9 mouse cellular contexts compared by ENCODE assay signal in the genomic region with DNA sequence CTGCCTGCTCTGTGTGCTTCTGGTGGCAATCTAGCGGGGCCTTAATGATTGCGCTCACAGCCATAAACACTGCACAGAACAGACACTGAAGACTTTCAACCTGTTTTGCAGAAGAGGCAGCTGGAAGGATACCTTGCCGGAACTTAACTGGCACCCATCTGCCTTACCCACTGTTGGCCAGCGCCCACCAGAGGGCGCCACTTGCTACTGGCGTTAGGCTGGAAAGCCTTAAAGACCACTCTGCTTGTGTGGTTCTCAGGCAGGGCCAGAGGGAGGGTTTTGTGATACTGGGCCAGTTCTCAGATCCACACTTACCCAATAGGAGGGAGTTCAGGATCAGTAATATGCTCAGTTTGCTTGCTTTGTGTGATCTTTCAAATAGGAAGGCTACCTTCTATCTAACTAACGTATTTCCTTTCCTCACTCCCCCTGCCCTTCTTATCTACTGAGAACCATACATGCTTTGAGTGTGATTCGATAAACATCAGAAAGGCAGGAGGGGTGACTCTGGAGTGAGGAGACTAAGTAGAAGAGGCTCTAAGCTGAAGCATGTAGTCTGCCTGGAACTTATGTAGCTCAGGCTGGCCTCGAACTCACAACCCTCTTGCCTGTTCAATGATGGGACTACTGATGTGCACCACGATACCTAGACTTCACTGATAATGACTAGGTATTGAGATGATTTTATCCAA.
DNase-seq lines count a peak whose midpoint lies in the region; ATAC-seq and TF ChIP-seq lines count a peak whose summit lies in the region.
"Had no signal": no experiment of that assay in that cellular context is flagged by ENCODE, and none has a peak within 500 bp of the region (broad histone marks: within the 10 kb centered on the region; RNA-seq: fewer than 3 reads in every experiment).

No protein-coding gene starts in this region.

- TF ChIP-seq CTCF in Patski (IDR thresholded peaks at IDR 0.05) = peak; percentile 86

- no peaks in the 10 kb centered on the region for H3K36me3 ChIP-seq in heart, embryonic 10.5 days
- H3K36me3 ChIP-seq: limb, embryonic 12.5 days had no signal

- H3K4me1 ChIP-seq in heart, embryonic 10.5 days = peaks cover 17% of the 10 kb centered on the region

- POLR2A ChIA-PET in Patski (lab: Charles Lee) = no interaction called here

- 51% methylated on average over 10 of the region's 10 CpGs for WGBS in heart, embryonic 10.5 days

- peaks cover 19% of the 10 kb centered on the region for H3K27me3 ChIP-seq in heart, embryonic 10.5 days (ENCODE audit: insufficient read depth, poor library complexity, severe bottlenecking)
- no peaks in the 10 kb centered on the region for H3K27me3 ChIP-seq in Patski

- no peaks in the 10 kb centered on the region for H3K9me3 ChIP-seq in heart, embryonic 10.5 days
- H3K9me3 ChIP-seq: limb, embryonic 12.5 days had no signal

- H3K27ac ChIP-seq in heart, embryonic 10.5 days = no peak overlapping the region
- H3K27ac ChIP-seq: limb, embryonic 12.5 days had no signal

- intact Hi-C loops in heart, postnatal 25 days (cut with DNase I) = loop anchor here (2.0 to 5.0 kb wide), 3 partner anchors 73 to 298 kb away; no protein-coding TSS in a partner anchor

- no peak overlapping the region for H3K4me3 ChIP-seq in heart, embryonic 10.5 days
- H3K4me3 ChIP-seq: limb, embryonic 12.5 days had no signal

- ATAC-seq in Patski = peak; percentile 52
- peak; percentile 60 for ATAC-seq in megakaryocyte, adult 5-6 weeks (ENCODE audit: poor library complexity, severe bottlenecking)

- in situ Hi-C loops in Patski (cut with MboI; ENCODE audit: low pct_unique_long_range_greater_than_20kb) = no loop called here

- CTCF ChIA-PET in Patski (lab: Charles Lee) = interaction anchor here (0.8 to 1.5 kb wide), 3 partner anchors 12 to 15 kb away, joined by 3 to 6 read pairs (median 4); no protein-coding TSS in a partner anchor

- peak; percentile 81 for DNase-seq in heart, embryonic 10.5 days (ENCODE audit: low spot score)
- DNase-seq in heart, postnatal 25 days (ENCODE audit: low spot score) = no peak
- DNase-seq in Patski (ENCODE audit: low read depth, low spot score) = no peak
- DNase-seq in cerebellum, postnatal 10 days = peak; percentile 84 to 89
- DNase-seq in gastrocnemius, adult 8-10 months (ENCODE audit: low spot score in 2 of 2) = peak; percentile 41 to 48
- DNase-seq in layer of hippocampus, postnatal 36 days = peak; percentile 48 to 50
- DNase-seq in spleen, postnatal 36 days (ENCODE audit: low spot score in 2 of 2) = peak; percentile 57 to 71

Comparison
In these comparisons a context has a peak if more than half of its experiments do, and no peak if none do; other contexts are left out.
1. DNase-seq: peak in heart, embryonic 10.5 days (single experiment), cerebellum, postnatal 10 days (2 of 2), gastrocnemius, adult 8-10 months (2 of 2), layer of hippocampus, postnatal 36 days (2 of 2) and spleen, postnatal 36 days (2 of 2); none in heart, postnatal 25 days (single experiment) and Patski (single experiment).